Comparison of ENCODE assay signal across 8 mouse cellular contexts in genomic region chr7:12835193-12835671, GRCm38 (mm10). TPM values are rescaled to one million over a fixed set of nuclear protein-coding genes. Genes with fewer than 3 reads are reported as not detected.
DNase-seq lines count a peak whose midpoint lies in the region; ATAC-seq and TF ChIP-seq lines count a peak whose summit lies in the region.

No protein-coding gene starts in this region.

- peak overlapping the region; percentile 72 for H3K9ac ChIP-seq in heart, adult 2 months (ENCODE audit: low read depth, low read length)
- peak overlapping the region; percentile 88 for H3K9ac ChIP-seq in ES-Bruce4 (ENCODE audit: low read depth, poor library complexity, severe bottlenecking)
- peak overlapping the region; percentile 76 for H3K9ac ChIP-seq in embryonic facial prominence, embryonic 13.5 days
- peak overlapping the region; percentile 65 for H3K9ac ChIP-seq in hindbrain, embryonic 11.5 days (ENCODE audit: low read depth, low read length)
- peak overlapping the region; percentile 80 for H3K9ac ChIP-seq in limb, embryonic 14.5 days (ENCODE audit: low read depth, low read length, severe bottlenecking)
- H3K9ac ChIP-seq in midbrain, embryonic 14.5 days (replicated peaks; ENCODE audit: low read length) = peak overlapping the region; percentile 60

- no peak for TF ChIP-seq POLR2A in heart, adult 2 months (IDR thresholded peaks at IDR 0.05; ENCODE audit: insufficient read depth, low read depth, low read length)
- TF ChIP-seq POLR2A in ES-Bruce4 (IDR thresholded peaks at IDR 0.05; ENCODE audit: insufficient read depth, low read length) = no peak
- TF ChIP-seq POLR2A in limb, embryonic 14.5 days (IDR thresholded peaks at IDR 0.05; ENCODE audit: borderline replicate concordance, extremely low read depth, insufficient read depth, insufficient read length) = no peak

- H3K27ac ChIP-seq in heart, adult 2 months = peak overlapping the region; percentile 96
- no peak overlapping the region for H3K27ac ChIP-seq in ES-Bruce4 (ENCODE audit: insufficient read depth, low read length)
- peak overlapping the region; percentile 68; the same call in 1 of the 2 replicates for H3K27ac ChIP-seq in embryonic facial prominence, embryonic 13.5 days
- H3K27ac ChIP-seq in hindbrain, embryonic 11.5 days (ENCODE audit: low read depth, low read length) = peak overlapping the region; percentile 24; the same call in 1 of the 2 replicates
- H3K27ac ChIP-seq in limb, embryonic 14.5 days (replicated peaks; ENCODE audit: low read depth, low read length) = peak overlapping the region; percentile 69
- H3K27ac ChIP-seq in midbrain, embryonic 14.5 days (replicated peaks; ENCODE audit: low read depth, low read length) = peak overlapping the region; percentile 56

- no peak for TF ChIP-seq CTCF in heart, adult 2 months (IDR thresholded peaks at IDR 0.05)
- TF ChIP-seq CTCF in ES-Bruce4 (IDR thresholded peaks at IDR 0.05; ENCODE audit: low read depth, low read length) = no peak

- peaks cover 19% of the 10 kb centered on the region for H3K36me3 ChIP-seq in heart, adult 2 months (ENCODE audit: control insufficient read depth, insufficient read depth, low read length)
- H3K36me3 ChIP-seq in ES-Bruce4 (ENCODE audit: control insufficient read depth, insufficient read depth, low read length, poor library complexity, severe bottlenecking) = peaks cover 38% of the 10 kb centered on the region
- H3K36me3 ChIP-seq in embryonic facial prominence, embryonic 13.5 days = peaks cover 41% of the 10 kb centered on the region
- H3K36me3 ChIP-seq in hindbrain, embryonic 11.5 days (ENCODE audit: control insufficient read depth, insufficient read depth, low read length) = peaks cover 14% of the 10 kb centered on the region; the same call in 1 of the 2 replicates
- peaks cover 41% of the 10 kb centered on the region for H3K36me3 ChIP-seq in limb, embryonic 14.5 days (ENCODE audit: control insufficient read depth, insufficient read depth, low read length)
- H3K36me3 ChIP-seq in midbrain, embryonic 14.5 days (ENCODE audit: control insufficient read depth, insufficient read depth, low read length) = peaks cover 31% of the 10 kb centered on the region

- 16% methylated on average over 13 of the region's 13 CpGs for WGBS in heart, adult 2 months
- WGBS in embryonic facial prominence, embryonic 13.5 days = 35% methylated on average over 13 of the region's 13 CpGs
- 37% methylated on average over 13 of the region's 13 CpGs for WGBS in hindbrain, embryonic 11.5 days
- WGBS in limb, embryonic 14.5 days = 40% methylated on average over 13 of the region's 13 CpGs
- 45% methylated on average over 13 of the region's 13 CpGs for WGBS in midbrain, embryonic 14.5 days

- TF ChIP-seq EP300 in heart, adult 2 months (IDR thresholded peaks at IDR 0.05; ENCODE audit: insufficient read depth, low read depth, low read length) = no peak
- no peak for TF ChIP-seq EP300 in ES-Bruce4 (IDR thresholded peaks at IDR 0.05; ENCODE audit: insufficient read depth, low read depth, low read length)

- H3K27me3 ChIP-seq in heart, adult 2 months (ENCODE audit: control insufficient read depth, insufficient read depth, low read length) = no peaks in the 10 kb centered on the region
- no peaks in the 10 kb centered on the region for H3K27me3 ChIP-seq in ES-Bruce4 (ENCODE audit: control insufficient read depth, insufficient read depth, low read length, poor library complexity, severe bottlenecking)
- H3K27me3 ChIP-seq in embryonic facial prominence, embryonic 13.5 days = no peaks in the 10 kb centered on the region
- no peaks in the 10 kb centered on the region for H3K27me3 ChIP-seq in hindbrain, embryonic 11.5 days (ENCODE audit: control insufficient read depth, insufficient read depth, low read length)
- H3K27me3 ChIP-seq in limb, embryonic 14.5 days (ENCODE audit: control insufficient read depth, insufficient read depth, low read length) = no peaks in the 10 kb centered on the region
- H3K27me3 ChIP-seq in midbrain, embryonic 14.5 days (ENCODE audit: control insufficient read depth, insufficient read depth, low read length) = no peaks in the 10 kb centered on the region

- ATAC-seq in embryonic facial prominence, embryonic 13.5 days (ENCODE audit: insufficient number of reproducible peaks, insufficient read depth, low FRiP score, low TSS enrichment, low read depth) = 0 out of 2 replicates have a peak, but pooled peaks have one; percentile 33
- peak; percentile 63 for ATAC-seq in hindbrain, embryonic 11.5 days (ENCODE audit: low FRiP score)
- ATAC-seq in limb, embryonic 14.5 days (ENCODE audit: low FRiP score, low read depth) = peak; percentile 18; the same call in 1 of the 2 replicates
- ATAC-seq in midbrain, embryonic 14.5 days (ENCODE audit: low FRiP score, low TSS enrichment) = peak; percentile 54; the same call in 1 of the 2 replicates

- no peaks in the 10 kb centered on the region for H3K79me2 ChIP-seq in heart, adult 2 months (replicated peaks; ENCODE audit: control insufficient read depth, insufficient read depth, low read length)

- H3K9me3 ChIP-seq in ES-Bruce4 (replicated peaks; ENCODE audit: control insufficient read depth, insufficient read depth, low read length, poor library complexity, severe bottlenecking) = peaks cover 9% of the 10 kb centered on the region
- peaks cover 39% of the 10 kb centered on the region for H3K9me3 ChIP-seq in embryonic facial prominence, embryonic 13.5 days
- peaks cover 12% of the 10 kb centered on the region for H3K9me3 ChIP-seq in hindbrain, embryonic 11.5 days (ENCODE audit: control insufficient read depth, low read length)
- peaks cover 45% of the 10 kb centered on the region for H3K9me3 ChIP-seq in limb, embryonic 14.5 days (ENCODE audit: control insufficient read depth, low read length)
- H3K9me3 ChIP-seq in midbrain, embryonic 14.5 days (ENCODE audit: control insufficient read depth, low read length) = peaks cover 44% of the 10 kb centered on the region

- peaks cover 2% of the 10 kb centered on the region; the same call in 1 of the 2 replicates for H3K4me1 ChIP-seq in heart, adult 2 months (ENCODE audit: control insufficient read depth, insufficient read depth, low read length)
- H3K4me1 ChIP-seq in ES-Bruce4 (ENCODE audit: control insufficient read depth, insufficient read depth, low read length) = no peaks in the 10 kb centered on the region
- no peaks in the 10 kb centered on the region for H3K4me1 ChIP-seq in embryonic facial prominence, embryonic 13.5 days
- no peaks in the 10 kb centered on the region for H3K4me1 ChIP-seq in hindbrain, embryonic 11.5 days (replicated peaks; ENCODE audit: control insufficient read depth, insufficient read depth, low read length)
- H3K4me1 ChIP-seq in limb, embryonic 14.5 days (ENCODE audit: control insufficient read depth, insufficient read depth, low read length) = no peaks in the 10 kb centered on the region
- H3K4me1 ChIP-seq in midbrain, embryonic 14.5 days (ENCODE audit: control insufficient read depth, insufficient read depth, low read length) = no peaks in the 10 kb centered on the region

- DNase-seq in heart, adult 2 months = no peak
- no peak for DNase-seq in heart, adult 11 months
- no peak for DNase-seq in hindbrain, embryonic 11.5 days (ENCODE audit: low spot score)
- peak; percentile 46 for DNase-seq in limb, embryonic 14.5 days (ENCODE audit: low spot score)
- peak; percentile 25 for DNase-seq in midbrain, embryonic 14.5 days
- no peak for DNase-seq in embryo, embryonic 10 days (ENCODE audit: low spot score)

- H3K4me2 ChIP-seq in embryonic facial prominence, embryonic 13.5 days = peak overlapping the region; percentile 61
- peak overlapping the region; percentile 35 for H3K4me2 ChIP-seq in hindbrain, embryonic 11.5 days (replicated peaks; ENCODE audit: low read depth, low read length)
- H3K4me2 ChIP-seq in limb, embryonic 14.5 days (replicated peaks; ENCODE audit: low read depth, low read length, severe bottlenecking) = peak overlapping the region; percentile 58
- H3K4me2 ChIP-seq in midbrain, embryonic 14.5 days (ENCODE audit: low read length) = peak overlapping the region; percentile 63

- peak overlapping the region; percentile 62 for H3K4me3 ChIP-seq in heart, adult 2 months
- H3K4me3 ChIP-seq in ES-Bruce4 (ENCODE audit: low read depth, low read length) = peak overlapping the region; percentile 92
- peak overlapping the region; percentile 60 for H3K4me3 ChIP-seq in embryonic facial prominence, embryonic 13.5 days
- H3K4me3 ChIP-seq in hindbrain, embryonic 11.5 days (ENCODE audit: low read depth, low read length) = peak overlapping the region; percentile 49
- peak overlapping the region; percentile 64 for H3K4me3 ChIP-seq in limb, embryonic 14.5 days (replicated peaks; ENCODE audit: low read length)
- H3K4me3 ChIP-seq in midbrain, embryonic 14.5 days (replicated peaks; ENCODE audit: low read depth, low read length) = peak overlapping the region; percentile 61

- intact Hi-C loops in heart, adult 2 months (cut with DNase I) = loop anchor here (2.0 to 10.0 kb wide), 6 partner anchors 16 to 360 kb away; partner anchors contain the start of genes Mzf1, Zfp128, Zfp329 and Zfp606

RNA-seq across cellular contexts. Expression of gene Zfp110, which starts 0.7 kb away (rescaled TPM):
- 10 to 100 TPM; 15.9 to 18.0 TPM for total RNA-seq in heart, adult 2 months (2021)
- 4.9 and 9.6 TPM in 2 replicates for polyA plus RNA-seq in heart, adult 2 months (2012; rRNA removed)
- 29.0 and 36.1 TPM in 2 replicates for polyA plus RNA-seq in ES-Bruce4 (2011; ENCODE audit: insufficient read depth, insufficient read length, low read depth, missing spikeins)
- 33.9 and 42.5 TPM in 2 replicates for polyA plus RNA-seq in embryonic facial prominence, embryonic 13.5 days (2015; fragmentation: Nextera tagmentation; extraction: Ambion mirVana)
- polyA plus RNA-seq in hindbrain, embryonic 11.5 days (2014; fragmentation: Nextera tagmentation; extraction: Ambion mirVana) = 29.9 and 32.6 TPM in 2 replicates
- polyA plus RNA-seq in limb, embryonic 14.5 days (2012; rRNA removed) = 13.6 and 14.4 TPM in 2 replicates
- 32.5 and 36.0 TPM in 2 replicates for polyA plus RNA-seq in limb, embryonic 14.5 days (2014; fragmentation: Nextera tagmentation; extraction: Ambion mirVana)
- polyA plus RNA-seq in midbrain, embryonic 14.5 days (2014; fragmentation: Nextera tagmentation; extraction: Ambion mirVana) = 22.9 and 28.0 TPM in 2 replicates

RNA-seq across cellular contexts. Expression of gene Zfp329, which starts 16.6 kb away (rescaled TPM):
- total RNA-seq in heart, adult 2 months (2021) = 1 to 10 TPM; 4.9 to 5.2 TPM
- polyA plus RNA-seq in heart, adult 2 months (2012; rRNA removed) = 1.1 and 2.9 TPM in 2 replicates
- polyA plus RNA-seq in ES-Bruce4 (2011; ENCODE audit: insufficient read depth, insufficient read length, low read depth, missing spikeins) = 11.7 and 12.2 TPM in 2 replicates
- 21.5 and 22.8 TPM in 2 replicates for polyA plus RNA-seq in embryonic facial prominence, embryonic 13.5 days (2015; fragmentation: Nextera tagmentation; extraction: Ambion mirVana)
- 18.7 and 25.5 TPM in 2 replicates for polyA plus RNA-seq in hindbrain, embryonic 11.5 days (2014; fragmentation: Nextera tagmentation; extraction: Ambion mirVana)
- polyA plus RNA-seq in limb, embryonic 14.5 days (2012; rRNA removed) = 11.1 and 13.6 TPM in 2 replicates
- 12.1 and 16.1 TPM in 2 replicates for polyA plus RNA-seq in limb, embryonic 14.5 days (2014; fragmentation: Nextera tagmentation; extraction: Ambion mirVana)
- polyA plus RNA-seq in midbrain, embryonic 14.5 days (2014; fragmentation: Nextera tagmentation; extraction: Ambion mirVana) = 35.5 and 37.9 TPM in 2 replicates

RNA-seq across cellular contexts. Expression of gene Zscan18, which starts 31.8 kb away (rescaled TPM):
- 1 to 10 TPM in 1 of 2 experiments, under 1 TPM in 1; 0.73 to 1.1 TPM for total RNA-seq in heart, adult 2 months (2021)
- polyA plus RNA-seq in heart, adult 2 months (2012; rRNA removed) = 1.1 TPM in 2 replicates
- 9.5 and 9.8 TPM in 2 replicates for polyA plus RNA-seq in ES-Bruce4 (2011; ENCODE audit: insufficient read depth, insufficient read length, low read depth, missing spikeins)
- 11.2 and 11.8 TPM in 2 replicates for polyA plus RNA-seq in embryonic facial prominence, embryonic 13.5 days (2015; fragmentation: Nextera tagmentation; extraction: Ambion mirVana)
- 11.0 and 11.4 TPM in 2 replicates for polyA plus RNA-seq in hindbrain, embryonic 11.5 days (2014; fragmentation: Nextera tagmentation; extraction: Ambion mirVana)
- 11.9 and 12.1 TPM in 2 replicates for polyA plus RNA-seq in limb, embryonic 14.5 days (2012; rRNA removed)
- polyA plus RNA-seq in limb, embryonic 14.5 days (2014; fragmentation: Nextera tagmentation; extraction: Ambion mirVana) = 11.0 and 13.0 TPM in 2 replicates
- 25.5 and 26.3 TPM in 2 replicates for polyA plus RNA-seq in midbrain, embryonic 14.5 days (2014; fragmentation: Nextera tagmentation; extraction: Ambion mirVana)

RNA-seq across cellular contexts. Expression of gene Zfp128, which starts 45.7 kb away (rescaled TPM):
- total RNA-seq in heart, adult 2 months (2021) = 1 to 10 TPM; 3.0 to 3.5 TPM
- polyA plus RNA-seq in heart, adult 2 months (2012; rRNA removed) = 1.3 and 3.0 TPM in 2 replicates
- polyA plus RNA-seq in ES-Bruce4 (2011; ENCODE audit: insufficient read depth, insufficient read length, low read depth, missing spikeins) = 1.2 and 1.6 TPM in 2 replicates
- polyA plus RNA-seq in embryonic facial prominence, embryonic 13.5 days (2015; fragmentation: Nextera tagmentation; extraction: Ambion mirVana) = 5.5 and 5.9 TPM in 2 replicates
- 6.1 TPM in 2 replicates for polyA plus RNA-seq in hindbrain, embryonic 11.5 days (2014; fragmentation: Nextera tagmentation; extraction: Ambion mirVana)
- 4.4 and 4.8 TPM in 2 replicates for polyA plus RNA-seq in limb, embryonic 14.5 days (2012; rRNA removed)
- 4.8 and 5.8 TPM in 2 replicates for polyA plus RNA-seq in limb, embryonic 14.5 days (2014; fragmentation: Nextera tagmentation; extraction: Ambion mirVana)
- 8.6 and 9.0 TPM in 2 replicates for polyA plus RNA-seq in midbrain, embryonic 14.5 days (2014; fragmentation: Nextera tagmentation; extraction: Ambion mirVana)

Comparison
In these comparisons a context has a peak if more than half of its experiments do, and no peak if none do; other contexts are left out.
1. DNase-seq: peak in limb, embryonic 14.5 days (single experiment) and midbrain, embryonic 14.5 days (single experiment); none in heart, adult 2 months (0 of 2), heart, adult 11 months (single experiment), hindbrain, embryonic 11.5 days (single experiment) and embryo, embryonic 10 days (single experiment).
2. Peak in every context shown above with its lines, with median percentiles within 50 percentile points of each other: H3K4me3 ChIP-seq, H3K9ac ChIP-seq, ATAC-seq and H3K4me2 ChIP-seq.